Comparison of ENCODE assay signal across 8 mouse cellular contexts in genomic region chr11:97050944-97051586, GRCm38 (mm10). TPM values are rescaled to one million over a fixed set of nuclear protein-coding genes. Genes with fewer than 3 reads are reported as not detected.
A peak's percentile ranks its signal among the peaks of the same experiment; 100 is the strongest.
DNase-seq lines count a peak whose midpoint lies in the region; ATAC-seq and TF ChIP-seq lines count a peak whose summit lies in the region.

No protein-coding gene starts in this region.

- intact Hi-C loops in heart, postnatal 14 days (cut with DNase I) = no loop called here

- H3K4me1 ChIP-seq in heart, embryonic 11.5 days (ENCODE audit: control insufficient read depth, insufficient read depth, low read length) = peaks cover 14% of the 10 kb centered on the region
- peaks cover 14 to 29% of the 10 kb centered on the region in 2 experiments for H3K4me1 ChIP-seq in CH12.LX (ENCODE audit: control insufficient read depth in 1 of 2, insufficient read depth in 2 of 2)
- peaks cover 28% of the 10 kb centered on the region for H3K4me1 ChIP-seq in erythroblast, embryonic 14.5 days (ENCODE audit: control insufficient read depth)
- H3K4me1 ChIP-seq in limb, embryonic 15.5 days = peaks cover 24% of the 10 kb centered on the region
- H3K4me1 ChIP-seq in small intestine, adult 2 months (ENCODE audit: control insufficient read depth, insufficient read depth, insufficient read length, low read length) = peaks cover 21% of the 10 kb centered on the region

- WGBS in heart, embryonic 11.5 days (ENCODE audit: insufficient replicate concordance) = 28% methylated on average over 13 of the region's 13 CpGs
- WGBS in limb, embryonic 15.5 days = 25% methylated on average over 13 of the region's 13 CpGs
- WGBS in small intestine, adult 2 months = 3% methylated on average over 13 of the region's 13 CpGs

- DNase-seq in heart, postnatal 14 days = no peak
- DNase-seq in CH12.LX (ENCODE audit: extremely low read depth) = no peak
- DNase-seq in urinary bladder, postnatal 14 days (ENCODE audit: low spot score) = no peak
- no peak for DNase-seq in ovary, postnatal 14 days (ENCODE audit: low spot score)

- H3K36me3 ChIP-seq in heart, embryonic 11.5 days (ENCODE audit: control insufficient read depth, insufficient read depth, low read length) = peaks cover 14% of the 10 kb centered on the region
- peaks cover 52 to 63% of the 10 kb centered on the region in 2 experiments for H3K36me3 ChIP-seq in CH12.LX (replicated peaks in 1 of 2; ENCODE audit: control insufficient read depth in 1 of 2, insufficient read depth in 1 of 2, low read length in 1 of 2)
- peaks cover 46% of the 10 kb centered on the region for H3K36me3 ChIP-seq in erythroblast, embryonic 14.5 days (ENCODE audit: control insufficient read depth)
- H3K36me3 ChIP-seq in limb, embryonic 15.5 days = peaks cover 47% of the 10 kb centered on the region
- peaks cover 46% of the 10 kb centered on the region for H3K36me3 ChIP-seq in small intestine, adult 2 months (ENCODE audit: control insufficient read depth, insufficient read depth, low read length)

- no peaks in the 10 kb centered on the region for H3K27me3 ChIP-seq in heart, embryonic 11.5 days (ENCODE audit: control insufficient read depth, insufficient read depth, low read length)
- no peaks in the 10 kb centered on the region for H3K27me3 ChIP-seq in CH12.LX (replicated peaks)
- H3K27me3 ChIP-seq in erythroblast, embryonic 14.5 days (ENCODE audit: control insufficient read depth) = no peaks in the 10 kb centered on the region
- no peaks in the 10 kb centered on the region for H3K27me3 ChIP-seq in limb, embryonic 15.5 days
- H3K27me3 ChIP-seq in small intestine, adult 2 months (ENCODE audit: control insufficient read depth, insufficient read depth, low read length) = no peaks in the 10 kb centered on the region

- no peak for TF ChIP-seq POLR2A in CH12.LX (IDR thresholded peaks at IDR 0.05; ENCODE audit: low read depth, low read length)
- TF ChIP-seq POLR2A in small intestine, adult 2 months (IDR thresholded peaks at IDR 0.05; ENCODE audit: low read depth, low read length) = no peak

- no peak for TF ChIP-seq EP300 in CH12.LX (IDR thresholded peaks at IDR 0.05; ENCODE audit: low read length)

- peak overlapping the region; percentile 80 for H3K9ac ChIP-seq in heart, embryonic 11.5 days (ENCODE audit: low read depth, low read length)
- peak overlapping the region; percentile 81 for H3K9ac ChIP-seq in CH12.LX (ENCODE audit: insufficient read depth, low read depth)
- peak overlapping the region; percentile 75 for H3K9ac ChIP-seq in limb, embryonic 15.5 days

- H3K79me2 ChIP-seq in CH12.LX (replicated peaks; ENCODE audit: control insufficient read depth, extremely low read depth, insufficient read depth, poor library complexity, severe bottlenecking) = peaks cover 15% of the 10 kb centered on the region

- no peak for TF ChIP-seq RAD21 in CH12.LX (IDR thresholded peaks at IDR 0.05; ENCODE audit: low read depth, low read length)

- peak overlapping the region; percentile 70 for H3K4me3 ChIP-seq in heart, embryonic 11.5 days (ENCODE audit: low read depth, low read length)
- H3K4me3 ChIP-seq in CH12.LX (replicated peaks in 1 of 3; ENCODE audit: low read depth in 2 of 3, low read length in 2 of 3, poor library complexity in 1 of 3) = peak overlapping the region; percentile 74 to 95 (median 92)
- H3K4me3 ChIP-seq in erythroblast, embryonic 14.5 days (replicated peaks) = peak overlapping the region; percentile 68
- H3K4me3 ChIP-seq in limb, embryonic 15.5 days = peak overlapping the region; percentile 76
- peak overlapping the region; percentile 87 for H3K4me3 ChIP-seq in small intestine, adult 2 months (ENCODE audit: low read depth, low read length)

- TF ChIP-seq CTCF in CH12.LX (conservative IDR thresholded peaks at IDR 0.05 in 1 of 2, IDR thresholded peaks at IDR 0.05 in 1 of 2; ENCODE audit: low read depth in 2 of 2, low read length in 2 of 2) = no peak
- TF ChIP-seq CTCF in small intestine, adult 2 months (IDR thresholded peaks at IDR 0.05; ENCODE audit: extremely low read depth, insufficient read length, insufficient replicate concordance, low read depth, low read length) = no peak

- in situ Hi-C loops in CH12.LX (cut with MboI; ENCODE audit: low pct_ligation_motif_present, low pct_unique_long_range_greater_than_20kb, low sequenced_read_pairs) = no loop called here

- ATAC-seq in heart, embryonic 11.5 days (replicated peaks; ENCODE audit: insufficient number of reproducible peaks, low FRiP score, low TSS enrichment) = no peak; the same call in 1 of the 2 replicates
- ATAC-seq in limb, embryonic 15.5 days (ENCODE audit: insufficient number of reproducible peaks, low FRiP score, low TSS enrichment, low read depth) = no peak

- H3K9me3 ChIP-seq in heart, embryonic 11.5 days (replicated peaks; ENCODE audit: control insufficient read depth, low read length) = no peaks in the 10 kb centered on the region
- no peaks in the 10 kb centered on the region for H3K9me3 ChIP-seq in CH12.LX (replicated peaks; ENCODE audit: low read length)
- H3K9me3 ChIP-seq in erythroblast, embryonic 14.5 days (ENCODE audit: control insufficient read depth, low read length) = no peaks in the 10 kb centered on the region
- H3K9me3 ChIP-seq in limb, embryonic 15.5 days = no peaks in the 10 kb centered on the region

- peak overlapping the region; percentile 95 for H3K4me2 ChIP-seq in heart, embryonic 11.5 days
- H3K4me2 ChIP-seq in CH12.LX (ENCODE audit: insufficient read depth, low read depth, poor library complexity, severe bottlenecking) = peak overlapping the region; percentile 92
- H3K4me2 ChIP-seq in limb, embryonic 15.5 days = peak overlapping the region; percentile 89

- H3K27ac ChIP-seq in heart, embryonic 11.5 days (ENCODE audit: low read depth, low read length) = no peak overlapping the region
- H3K27ac ChIP-seq in CH12.LX (ENCODE audit: insufficient read depth, low read depth) = peak overlapping the region; percentile 40
- peak overlapping the region; percentile 33; the same call in 1 of the 2 replicates for H3K27ac ChIP-seq in limb, embryonic 15.5 days
- H3K27ac ChIP-seq in small intestine, adult 2 months (ENCODE audit: insufficient read depth, low read depth, low read length) = peak overlapping the region; percentile 82

- dilution Hi-C loops in CH12.LX (cut with MboI; ENCODE audit: extremely low pct_ligation_motif_present, extremely low pct_unique_long_range_greater_than_20kb, low sequenced_read_pairs) = no loop called here

TF ChIP-seq in CH12.LX, 34 proteins besides CTCF, POLR2A, EP300 and RAD21:
- 0 out of 2 replicates have a peak, but pooled peaks have one; percentile 11 for TF ChIP-seq SIN3A (IDR thresholded peaks at IDR 0.05; ENCODE audit: low read length)
- no peak for TF ChIP-seq NELFE (IDR thresholded peaks at IDR 0.05; ENCODE audit: low read depth, low read length)
- TF ChIP-seq NRF1 (IDR thresholded peaks at IDR 0.05; ENCODE audit: low read depth, low read length) = 0 out of 2 replicates have a peak, but pooled peaks have one; percentile 0
- TF ChIP-seq MAX (IDR thresholded peaks at IDR 0.05; ENCODE audit: low read length) = no peak

RNA-seq across cellular contexts. Expression of gene Osbpl7, which starts 0.6 kb away (rescaled TPM):
- polyA plus RNA-seq in heart, embryonic 11.5 days (2014; fragmentation: Nextera tagmentation; extraction: Ambion mirVana) = 3.9 and 4.1 TPM in 2 replicates
- total RNA-seq in heart, postnatal 14 days (2021) = 1 to 10 TPM; 4.6 to 4.9 TPM
- 14.2 and 17.6 TPM in 2 replicates for total RNA-seq in CH12.LX (2012; rRNA removed)
- 6.6 and 7.4 TPM in 2 replicates for total RNA-seq in CH12.LX (2014; rRNA removed)
- 22.1 and 24.4 TPM in 2 replicates for polyA plus RNA-seq in CH12.LX (2012; ENCODE audit: insufficient read length, low read depth)
- 0.10 and 0.16 TPM in 2 replicates for polyA plus RNA-seq in erythroblast, embryonic 14.5 days (2012)
- polyA plus RNA-seq in limb, embryonic 15.5 days (2015; fragmentation: Nextera tagmentation; extraction: Ambion mirVana) = 8.9 and 9.9 TPM in 2 replicates
- 12.1 and 21.3 TPM in 2 replicates for polyA plus RNA-seq in small intestine, adult 2 months (2012; rRNA removed)

RNA-seq across cellular contexts. Expression of gene Mrpl10, which starts 9.7 kb away (rescaled TPM):
- polyA plus RNA-seq in heart, embryonic 11.5 days (2014; fragmentation: Nextera tagmentation; extraction: Ambion mirVana) = 83.9 and 87.2 TPM in 2 replicates
- 10 to 100 TPM; 79.9 to 88.0 TPM for total RNA-seq in heart, postnatal 14 days (2021)
- 111 and 119 TPM in 2 replicates for total RNA-seq in CH12.LX (2012; rRNA removed)
- 93.2 and 104 TPM in 2 replicates for total RNA-seq in CH12.LX (2014; rRNA removed)
- 110 and 132 TPM in 2 replicates for polyA plus RNA-seq in CH12.LX (2012; ENCODE audit: insufficient read length, low read depth)
- 1.7 and 2.4 TPM in 2 replicates for polyA plus RNA-seq in erythroblast, embryonic 14.5 days (2012)
- polyA plus RNA-seq in limb, embryonic 15.5 days (2015; fragmentation: Nextera tagmentation; extraction: Ambion mirVana) = 79.5 and 84.7 TPM in 2 replicates
- 32.2 and 59.3 TPM in 2 replicates for polyA plus RNA-seq in small intestine, adult 2 months (2012; rRNA removed)

RNA-seq across cellular contexts. Expression of gene Lrrc46, which starts 9.9 kb away (rescaled TPM):
- polyA plus RNA-seq in heart, embryonic 11.5 days (2014; fragmentation: Nextera tagmentation; extraction: Ambion mirVana) = 0.59 and 0.93 TPM in 2 replicates
- under 1 TPM; 0.27 to 0.69 TPM for total RNA-seq in heart, postnatal 14 days (2021)
- total RNA-seq in CH12.LX (2012; rRNA removed) = 0.38 and 0.46 TPM in 2 replicates
- 0.23 TPM in 1 of 2 replicates, not detected in the other for total RNA-seq in CH12.LX (2014; rRNA removed)
- 0.91 and 1.0 TPM in 2 replicates for polyA plus RNA-seq in CH12.LX (2012; ENCODE audit: insufficient read length, low read depth)
- polyA plus RNA-seq in erythroblast, embryonic 14.5 days (2012) = not detected in 2 replicates
- polyA plus RNA-seq in limb, embryonic 15.5 days (2015; fragmentation: Nextera tagmentation; extraction: Ambion mirVana) = 0.54 and 0.65 TPM in 2 replicates
- 0.09 TPM in 2 replicates for polyA plus RNA-seq in small intestine, adult 2 months (2012; rRNA removed)

RNA-seq across cellular contexts. Expression of gene Scrn2, which starts 21.3 kb away (rescaled TPM):
- polyA plus RNA-seq in heart, embryonic 11.5 days (2014; fragmentation: Nextera tagmentation; extraction: Ambion mirVana) = 13.9 and 16.6 TPM in 2 replicates
- 10 to 100 TPM; 10.2 to 11.6 TPM for total RNA-seq in heart, postnatal 14 days (2021)
- total RNA-seq in CH12.LX (2012; rRNA removed) (55.8 and 63.9 TPM in 2 replicates), CH12.LX (2014; rRNA removed) (34.5 and 37.5 TPM in 2 replicates)
- polyA plus RNA-seq in CH12.LX (2012; ENCODE audit: insufficient read length, low read depth) = 35.2 and 41.1 TPM in 2 replicates
- 0.27 and 0.41 TPM in 2 replicates for polyA plus RNA-seq in erythroblast, embryonic 14.5 days (2012)
- polyA plus RNA-seq in limb, embryonic 15.5 days (2015; fragmentation: Nextera tagmentation; extraction: Ambion mirVana) = 22.7 and 23.8 TPM in 2 replicates
- polyA plus RNA-seq in small intestine, adult 2 months (2012; rRNA removed) = 23.7 and 50.0 TPM in 2 replicates

RNA-seq across cellular contexts. Expression of gene Sp6, which starts 37.9 kb away (rescaled TPM):
- polyA plus RNA-seq in heart, embryonic 11.5 days (2014; fragmentation: Nextera tagmentation; extraction: Ambion mirVana) = 0.07 and 0.11 TPM in 2 replicates
- under 1 TPM; 0.07 to 0.12 TPM for total RNA-seq in heart, postnatal 14 days (2021)
- total RNA-seq in CH12.LX (2012; rRNA removed) (44.3 and 65.5 TPM in 2 replicates), CH12.LX (2014; rRNA removed) (15.8 and 18.4 TPM in 2 replicates)
- 10.0 and 10.1 TPM in 2 replicates for polyA plus RNA-seq in CH12.LX (2012; ENCODE audit: insufficient read length, low read depth)
- polyA plus RNA-seq in erythroblast, embryonic 14.5 days (2012) = not detected in 2 replicates
- 27.1 and 30.4 TPM in 2 replicates for polyA plus RNA-seq in limb, embryonic 15.5 days (2015; fragmentation: Nextera tagmentation; extraction: Ambion mirVana)
- polyA plus RNA-seq in small intestine, adult 2 months (2012; rRNA removed) = 0.13 and 0.22 TPM in 2 replicates
